Mouse (Mus musculus): ENCODE data around the gene Ppp1r14d. TPM values are rescaled to one million over a fixed set of nuclear protein-coding genes. Genes with fewer than 3 reads are reported as not detected.
A peak's percentile ranks its signal among the peaks of the same experiment; 100 is the strongest.

Gene Ppp1r14d
- polyA plus RNA-seq, 1 experiment, result not detected

DNA sequence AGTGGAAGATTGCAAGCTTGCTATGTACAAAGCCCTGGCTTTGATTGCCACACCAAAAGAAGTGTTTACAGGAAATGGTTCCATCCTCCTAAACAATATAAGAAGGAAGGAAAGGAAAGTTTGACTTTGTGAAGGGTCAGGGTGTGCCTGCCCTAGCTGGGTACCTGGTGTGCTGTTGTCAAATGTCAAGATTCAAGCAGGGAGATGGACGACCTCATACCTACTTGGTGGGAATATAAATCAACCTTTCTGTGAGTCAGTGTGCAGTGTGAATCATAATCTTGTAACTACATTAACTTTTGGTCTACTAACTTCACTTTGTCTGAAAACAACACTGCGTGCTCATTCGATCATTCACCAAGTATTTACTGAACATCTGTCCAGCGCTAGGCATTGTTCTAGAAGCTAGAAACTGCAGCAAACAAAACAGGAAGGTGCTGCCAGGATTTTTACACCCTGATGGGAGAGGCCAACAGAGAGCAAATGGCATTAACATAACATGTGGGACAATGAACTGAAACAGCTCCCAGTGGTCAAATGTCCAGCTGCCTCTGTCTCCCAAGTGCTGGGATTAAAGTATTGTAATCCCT, 25.7 kb downstream of the Ppp1r14d start:
- Histone ChIP-seq H3K4me1 (ENCODE audit: control insufficient read depth) (peaks cover 16% of the 10 kb centered on the region), H3K9me3 (ENCODE audit: control insufficient read depth, low read length) (no peaks in the 10 kb centered on the region), H3K36me3 (ENCODE audit: control insufficient read depth) (no peaks in the 10 kb centered on the region), H3K4me3 (replicated peaks) (no peak overlapping the region), H3K27me3 (ENCODE audit: control insufficient read depth) (no peaks in the 10 kb centered on the region)
- TF ChIP-seq TAL1 (IDR thresholded peaks at IDR 0.05; ENCODE audit: low read length) (no peak), GATA1 (IDR thresholded peaks at IDR 0.05; ENCODE audit: low read length) (no peak)

DNA sequence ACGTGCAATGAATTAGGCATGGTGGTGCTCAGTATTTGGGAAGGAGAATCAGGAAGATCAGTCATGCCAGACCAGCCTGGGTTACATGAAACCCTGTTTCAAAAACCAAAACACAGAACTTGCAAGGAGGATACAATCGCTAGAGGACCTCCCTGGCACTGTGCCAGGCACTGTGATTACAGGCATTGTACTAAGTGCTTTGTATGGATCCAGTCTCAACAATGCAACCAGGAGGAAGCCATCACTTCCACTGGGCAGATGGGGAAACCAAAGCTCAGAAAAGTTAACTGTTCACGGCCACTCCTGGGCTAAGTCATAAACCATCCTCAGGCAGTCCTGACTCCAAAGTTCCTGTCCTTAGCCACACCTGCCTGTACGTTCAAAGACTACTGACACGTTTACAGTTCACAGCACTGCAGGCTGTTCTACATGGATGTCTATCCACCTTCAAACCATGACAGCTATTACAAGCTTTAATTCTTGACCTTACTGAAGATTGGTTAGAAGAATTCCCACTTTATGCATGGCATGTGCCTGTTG, 26.7 kb downstream of the Ppp1r14d start:
- H3K36me3 ChIP-seq (ENCODE audit: control insufficient read depth), result no peaks in the 10 kb centered on the region
- no peaks in the 10 kb centered on the region for H3K9me3 ChIP-seq (ENCODE audit: control insufficient read depth, low read length)
- TF ChIP-seq TAL1 (IDR thresholded peaks at IDR 0.05; ENCODE audit: low read length) (no peak), GATA1 (IDR thresholded peaks at IDR 0.05; ENCODE audit: low read length) (no peak)
- H3K27me3 ChIP-seq (ENCODE audit: control insufficient read depth), result no peaks in the 10 kb centered on the region
- H3K4me1 ChIP-seq (ENCODE audit: control insufficient read depth), result peaks cover 11% of the 10 kb centered on the region
- H3K4me3 ChIP-seq (replicated peaks), result no peak overlapping the region

DNA sequence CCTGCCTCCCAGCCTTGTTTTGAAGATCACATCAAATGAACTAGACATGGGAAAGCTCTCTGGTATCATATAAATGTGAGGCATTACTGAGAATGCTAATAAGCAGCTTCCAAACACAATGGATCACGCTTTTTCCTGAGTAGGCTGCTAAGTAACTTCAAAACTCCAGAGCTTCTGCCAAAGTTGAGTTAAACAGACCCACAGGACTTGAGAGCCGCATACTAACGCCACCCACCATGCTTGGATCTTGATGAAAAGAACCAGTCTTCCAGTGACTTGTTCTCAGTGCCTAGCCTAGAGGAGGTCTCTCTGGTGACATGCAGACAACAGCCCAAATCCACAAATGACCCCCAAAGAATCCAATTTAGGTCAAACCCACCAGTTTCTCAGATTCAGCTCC, 30.8 kb downstream of the Ppp1r14d start:
- TF ChIP-seq GATA1 (IDR thresholded peaks at IDR 0.05; ENCODE audit: low read length) (no peak), TAL1 (IDR thresholded peaks at IDR 0.05; ENCODE audit: low read length) (no peak)
- Histone ChIP-seq H3K36me3 (ENCODE audit: control insufficient read depth) (no peaks in the 10 kb centered on the region), H3K4me1 (ENCODE audit: control insufficient read depth) (peaks cover 7% of the 10 kb centered on the region), H3K27me3 (ENCODE audit: control insufficient read depth) (no peaks in the 10 kb centered on the region), H3K9me3 (ENCODE audit: control insufficient read depth, low read length) (no peaks in the 10 kb centered on the region), H3K4me3 (replicated peaks) (no peak overlapping the region)

- TF ChIP-seq TAL1 (IDR thresholded peaks at IDR 0.05; ENCODE audit: low read length) (no peak), GATA1 (IDR thresholded peaks at IDR 0.05; ENCODE audit: low read length) (no peak)
- Histone ChIP-seq H3K4me1 (ENCODE audit: control insufficient read depth) (peaks cover 7% of the 10 kb centered on the region), H3K4me3 (replicated peaks) (no peak overlapping the region), H3K9me3 (ENCODE audit: control insufficient read depth, low read length) (no peaks in the 10 kb centered on the region), H3K27me3 (ENCODE audit: control insufficient read depth) (no peaks in the 10 kb centered on the region), H3K36me3 (ENCODE audit: control insufficient read depth) (no peaks in the 10 kb centered on the region)
Measured at GRCm38 (mm10) chr2:119198049-119198448, 31.7 kb downstream of the Ppp1r14d start.

GRCm38 (mm10) chr2:119197493-119197892, 32.2 kb downstream of the Ppp1r14d start:
- Histone ChIP-seq H3K36me3 (ENCODE audit: control insufficient read depth) (no peaks in the 10 kb centered on the region), H3K27me3 (ENCODE audit: control insufficient read depth) (no peaks in the 10 kb centered on the region), H3K4me3 (replicated peaks) (no peak overlapping the region), H3K9me3 (ENCODE audit: control insufficient read depth, low read length) (no peaks in the 10 kb centered on the region), H3K4me1 (ENCODE audit: control insufficient read depth) (peaks cover 7% of the 10 kb centered on the region)
- TF ChIP-seq TAL1 (IDR thresholded peaks at IDR 0.05; ENCODE audit: low read length) (no peak), GATA1 (IDR thresholded peaks at IDR 0.05; ENCODE audit: low read length) (no peak)

GRCm38 (mm10) chr2:119196316-119197108, 33.2 kb downstream of the Ppp1r14d start:
- H3K27me3 ChIP-seq (ENCODE audit: control insufficient read depth), result no peaks in the 10 kb centered on the region
- no peaks in the 10 kb centered on the region for H3K36me3 ChIP-seq (ENCODE audit: control insufficient read depth)
- no peaks in the 10 kb centered on the region for H3K9me3 ChIP-seq (ENCODE audit: control insufficient read depth, low read length)
- H3K4me3 ChIP-seq (replicated peaks), result no peak overlapping the region
- peaks cover 7% of the 10 kb centered on the region for H3K4me1 ChIP-seq (ENCODE audit: control insufficient read depth)
- TF ChIP-seq TAL1 (IDR thresholded peaks at IDR 0.05; ENCODE audit: low read length), result no peak
- TF ChIP-seq GATA1 (IDR thresholded peaks at IDR 0.05; ENCODE audit: low read length), result no peak

DNA sequence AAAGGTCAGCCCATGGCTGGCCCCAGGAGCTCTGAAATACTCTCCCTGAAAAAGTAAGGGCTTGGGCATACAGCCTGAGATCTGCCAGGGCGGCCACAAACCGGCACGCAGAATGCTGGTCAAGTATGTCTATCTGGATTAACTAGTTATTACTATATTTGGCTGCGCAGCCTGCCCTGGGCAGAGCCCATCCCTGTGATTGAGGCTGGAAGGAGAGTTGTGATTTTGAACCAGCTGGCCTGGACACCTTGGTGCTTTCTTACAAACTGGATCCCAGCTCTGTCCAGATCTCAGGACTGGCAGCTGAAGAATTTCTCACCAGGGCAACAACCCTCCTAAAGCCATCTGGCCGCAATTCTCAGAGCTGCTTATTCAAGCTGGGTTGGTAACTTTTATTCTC, 35.6 kb downstream of the Ppp1r14d start:
- Histone ChIP-seq H3K36me3 (ENCODE audit: control insufficient read depth) (no peaks in the 10 kb centered on the region), H3K4me3 (replicated peaks) (no peak overlapping the region), H3K9me3 (ENCODE audit: control insufficient read depth, low read length) (no peaks in the 10 kb centered on the region), H3K4me1 (ENCODE audit: control insufficient read depth) (peaks cover 16% of the 10 kb centered on the region), H3K27me3 (ENCODE audit: control insufficient read depth) (no peaks in the 10 kb centered on the region)
- TF ChIP-seq TAL1 (IDR thresholded peaks at IDR 0.05; ENCODE audit: low read length), result no peak

GRCm38 (mm10) chr2:119190969-119191368, 38.7 kb downstream of the Ppp1r14d start:
- Histone ChIP-seq H3K9me3 (ENCODE audit: control insufficient read depth, low read length) (no peaks in the 10 kb centered on the region), H3K27me3 (ENCODE audit: control insufficient read depth) (no peaks in the 10 kb centered on the region), H3K4me3 (replicated peaks) (no peak overlapping the region), H3K4me1 (ENCODE audit: control insufficient read depth) (peaks cover 13% of the 10 kb centered on the region), H3K36me3 (ENCODE audit: control insufficient read depth) (peaks cover 4% of the 10 kb centered on the region)
- TF ChIP-seq TAL1 (IDR thresholded peaks at IDR 0.05; ENCODE audit: low read length) (no peak), GATA1 (IDR thresholded peaks at IDR 0.05; ENCODE audit: low read length) (no peak)

DNA sequence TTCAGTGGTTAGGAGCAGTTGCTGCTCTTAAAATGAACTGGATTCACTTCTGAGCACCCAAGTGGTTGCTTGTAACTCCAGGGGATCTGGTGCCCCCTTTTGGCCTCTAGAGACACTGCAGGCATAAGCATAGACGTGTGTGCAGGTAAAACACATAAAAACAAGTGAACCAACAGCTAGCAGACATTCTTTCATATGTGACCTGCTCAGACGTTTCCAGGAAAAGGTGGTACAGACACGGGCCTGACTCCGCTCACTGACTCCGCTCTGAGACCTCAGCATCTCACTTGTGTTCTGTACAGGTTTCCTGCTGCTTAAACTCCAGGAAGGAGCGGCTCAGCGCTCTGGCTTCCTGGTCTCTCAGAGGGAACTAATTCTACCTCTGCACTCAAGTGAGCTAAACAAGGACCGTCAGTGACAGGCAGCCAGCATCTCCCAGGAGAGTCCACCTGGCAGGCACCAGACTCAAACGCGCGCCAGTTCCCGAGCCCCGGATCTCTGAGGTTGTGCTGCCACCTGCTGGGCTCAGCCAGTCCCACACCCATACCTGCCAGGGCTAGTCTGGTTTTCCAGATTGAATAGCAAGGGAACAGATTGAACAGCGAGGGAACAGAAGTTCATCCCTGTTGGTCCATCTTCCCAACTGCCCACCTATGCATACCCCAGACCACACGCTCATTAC, 40.5 kb downstream of the Ppp1r14d start:
- Histone ChIP-seq H3K4me3 (replicated peaks) (peak overlapping the region; percentile 59), H3K36me3 (ENCODE audit: control insufficient read depth) (peaks cover 13% of the 10 kb centered on the region), H3K27me3 (ENCODE audit: control insufficient read depth) (no peaks in the 10 kb centered on the region), H3K9me3 (ENCODE audit: control insufficient read depth, low read length) (no peaks in the 10 kb centered on the region), H3K4me1 (ENCODE audit: control insufficient read depth) (peaks cover 13% of the 10 kb centered on the region)
- TF ChIP-seq TAL1 (IDR thresholded peaks at IDR 0.05; ENCODE audit: low read length) (no peak), GATA1 (IDR thresholded peaks at IDR 0.05; ENCODE audit: low read length) (no peak)

Measured in erythroblast, embryonic 14.5 days (primary cell).